Mouse (Mus musculus) left cerebral cortex, adult 2 months (tissue): ENCODE measurements at regions not wholly inside any gene's neighbourhood (a gene's known extent, or its start where the extent isn't known, plus 50 kb on each side); places are given as distances from the start of the nearest gene placed in this dataset.

ENCODE experiments used
- DNase-seq, 2 experiments: peaks; one replicate each; pipeline ENCODE4 v3.0.0; 2021 to 2022; ENCODE audit warnings: low spot score in 2 of 2, mixed read lengths in 1 of 2; ENCODE audit errors: extremely low spot score in 1 of 2
- H3K27ac ChIP-seq: fragments of 200-600 bp; 2 replicates; pipeline ENCODE4 v1.8.1; 2022
- H3K4me3 ChIP-seq: fragments of 200-600 bp; 2 replicates; pipeline ENCODE4 v1.8.1; 2022
- CTCF ChIP-seq: fragments of 200-600 bp; IDR thresholded peaks from 2 replicates; pipeline ENCODE4 v1.8.1; 2022; ENCODE audit warnings: antibody characterized with exemption, mild to moderate bottlenecking, moderate library complexity
- intact Hi-C: fragments of 180-260 bp; cut with DNase I; formaldehyde crosslinking; loops from one replicate; pipeline ENCODE4 v1.15.1; 2025

DNA sequence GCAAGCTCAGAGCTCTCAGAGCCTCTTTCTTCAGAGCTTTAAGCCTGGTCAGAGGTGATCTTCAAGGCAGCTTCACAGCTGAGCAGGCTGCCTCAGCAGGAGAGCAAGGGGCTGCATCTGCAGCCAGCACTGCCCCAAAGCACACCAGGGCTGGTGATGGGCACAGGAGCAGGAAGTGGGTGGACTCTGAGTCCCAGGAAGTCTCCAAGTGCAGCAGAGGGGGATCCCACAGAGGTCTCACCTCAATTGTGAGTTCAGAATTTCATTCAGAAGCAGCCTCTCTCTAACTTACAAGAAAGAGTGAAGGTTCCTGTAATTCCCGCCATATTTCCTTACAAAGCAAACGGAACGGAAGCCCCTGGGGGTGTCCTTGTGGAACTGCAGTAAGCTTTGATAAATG lies 202.6 kb upstream of the Amigo2 start:
- intact Hi-C loops, result no loop called here
- no peak overlapping the region for H3K4me3 ChIP-seq
- no peak for DNase-seq
- no peak; the same call in 1 of the 2 replicates for TF ChIP-seq CTCF
- H3K27ac ChIP-seq, result no peak overlapping the region

DNA sequence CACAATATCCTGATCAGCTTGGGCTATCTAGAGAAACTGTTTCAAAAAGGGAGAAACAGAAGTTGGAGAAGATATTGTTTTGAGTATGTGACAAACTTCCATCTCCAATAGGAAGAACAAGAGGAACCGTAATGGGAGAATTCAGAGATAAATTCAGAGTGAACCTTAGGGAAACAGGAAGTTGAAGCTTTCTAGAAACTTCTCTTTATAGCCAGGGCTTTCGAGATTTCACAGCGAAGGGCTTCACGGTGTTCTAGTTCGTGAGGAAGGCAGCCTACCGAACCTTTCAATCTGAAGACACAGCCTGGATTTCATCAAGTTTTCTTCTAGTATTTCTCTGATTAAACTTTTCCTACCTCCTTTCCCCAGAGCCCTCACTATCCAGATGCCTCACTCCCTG lies 201.9 kb upstream of the Amigo2 start:
- Histone ChIP-seq H3K27ac (no peak overlapping the region), H3K4me3 (no peak overlapping the region)
- TF ChIP-seq CTCF, result no peak
- no peak for DNase-seq
- intact Hi-C loops, result no loop called here

DNA sequence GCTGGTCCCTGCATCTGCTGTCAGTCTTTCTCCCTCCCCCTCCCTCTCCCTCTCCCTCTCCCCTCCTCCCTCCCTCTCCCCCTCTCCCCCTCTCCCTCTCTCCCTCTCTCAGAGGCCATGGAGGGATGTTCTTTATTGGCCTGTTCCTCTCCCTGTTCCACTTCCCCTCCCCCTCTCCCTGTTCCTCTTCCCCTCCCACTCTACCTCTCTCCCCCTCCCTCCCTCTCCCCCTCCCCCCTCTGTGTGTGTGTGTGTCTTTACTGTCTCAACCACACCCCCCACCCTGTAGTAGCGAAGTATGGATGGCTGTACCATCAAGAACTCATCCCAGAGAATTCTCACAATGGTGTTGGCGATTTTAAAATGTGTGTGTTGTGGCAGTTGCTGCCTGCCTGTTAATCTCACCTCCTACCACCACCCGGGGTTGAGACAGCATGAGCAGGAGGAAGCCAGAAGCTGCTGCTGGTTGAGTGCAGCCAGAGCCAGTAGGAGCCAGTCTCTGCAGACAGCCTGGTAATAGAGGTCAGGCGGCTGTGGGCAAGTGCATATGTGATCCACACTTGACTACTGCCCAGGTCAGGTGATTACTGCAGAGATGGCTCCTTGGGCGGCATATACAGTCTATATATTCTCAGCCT lies 201.3 kb upstream of the Amigo2 start:
- no peak overlapping the region for H3K4me3 ChIP-seq
- intact Hi-C loops, result no loop called here
- DNase-seq, result no peak
- H3K27ac ChIP-seq, result no peak overlapping the region
- no peak for TF ChIP-seq CTCF

DNA sequence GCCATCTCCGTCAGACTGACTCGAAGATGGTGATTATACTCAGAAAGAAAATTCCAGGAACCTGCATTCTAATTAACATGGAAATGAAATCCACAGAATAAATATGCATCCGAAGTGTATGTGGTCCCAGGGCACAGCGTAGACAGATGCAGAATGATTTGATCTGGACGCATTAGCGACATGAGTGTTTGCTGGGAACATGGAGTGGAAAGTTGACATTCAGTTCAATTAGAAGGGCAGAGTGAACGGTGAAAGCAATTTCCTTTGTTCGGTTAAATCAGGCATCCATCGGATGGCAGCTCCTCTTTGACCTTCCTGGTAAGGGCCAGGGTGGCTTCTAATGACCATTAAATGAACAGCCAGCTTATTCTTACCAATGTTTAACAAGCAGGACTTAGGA lies 199.1 kb upstream of the Amigo2 start:
- intact Hi-C loops, result no loop called here
- no peak for TF ChIP-seq CTCF
- Histone ChIP-seq H3K27ac (no peak overlapping the region), H3K4me3 (no peak overlapping the region)
- DNase-seq, result no peak

DNA sequence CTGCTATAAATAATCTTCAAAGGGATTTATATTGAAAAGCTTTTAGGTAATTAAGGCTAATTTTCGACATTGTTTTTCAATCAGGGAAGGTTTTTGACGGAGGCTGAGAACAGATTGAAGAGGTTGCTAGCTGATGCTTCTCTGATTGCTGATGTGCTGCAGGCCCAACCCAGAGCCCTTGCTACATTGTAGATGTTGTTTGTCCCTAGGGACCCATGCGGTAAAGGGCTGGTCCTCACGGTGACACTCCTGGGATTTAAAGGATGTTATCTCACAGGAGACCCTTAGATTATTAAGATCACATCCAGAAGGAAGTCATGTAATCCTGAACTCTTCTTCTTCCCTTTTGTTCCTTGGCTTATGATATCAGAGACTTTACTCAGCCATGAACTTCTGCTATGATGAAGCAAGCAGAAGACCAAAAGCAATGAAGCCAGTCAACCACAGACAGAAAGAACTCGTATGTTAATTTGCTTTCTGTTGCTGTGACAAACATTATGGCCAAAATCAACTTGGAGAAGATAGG lies 191.2 kb upstream of the Amigo2 start:
- intact Hi-C loops, result no loop called here
- DNase-seq, result no peak
- Histone ChIP-seq H3K4me3 (no peak overlapping the region), H3K27ac (no peak overlapping the region)
- no peak for TF ChIP-seq CTCF
